Mouse (Mus musculus) intestine, embryonic 14.5 days (tissue): ENCODE measurements around the gene Tubb3. TPM values are rescaled to one million over a fixed set of nuclear protein-coding genes. Genes with fewer than 3 reads are reported as not detected.

Source experiments
- ATAC-seq: fragments of 200-750 bp; cut with Nextera tagmentation; replicated peaks from 2 replicates; pipeline ENCODE4 v1.8.0; 2017; ENCODE audit warnings: low read depth, moderate number of reproducible peaks, moderate TSS enrichment, moderate library complexity; ENCODE audit not compliant: low FRiP score, low TSS enrichment
- DNase-seq: peaks from one replicate; pipeline ENCODE4 v3.0.0-alpha.2; 2018; ENCODE audit warnings: low spot score
- H3K27ac ChIP-seq: fragments of 300-500 bp; sonication (generic); 2 replicates; pipeline ENCODE4 v1.5.1; 2014; ENCODE audit warnings: low read depth, mild to moderate bottlenecking, control low read depth
- H3K27me3 ChIP-seq: fragments of 300-500 bp; sonication (generic); replicated peaks from 2 replicates; pipeline ENCODE4 v1.6.1; 2014; ENCODE audit warnings: low read length, control low read depth; ENCODE audit not compliant: control insufficient read depth, insufficient read depth
- H3K36me3 ChIP-seq: fragments of 300-500 bp; sonication (generic); 2 replicates; pipeline ENCODE4 v1.6.1; 2014; ENCODE audit warnings: low read length, control low read depth; ENCODE audit not compliant: control insufficient read depth, insufficient read depth
- H3K4me1 ChIP-seq: fragments of 300-500 bp; sonication (generic); replicated peaks from 2 replicates; pipeline ENCODE4 v1.6.1; 2014; ENCODE audit warnings: low read length, control low read depth, mixed read lengths; ENCODE audit not compliant: control insufficient read depth, insufficient read depth
- H3K4me2 ChIP-seq: fragments of 300-500 bp; sonication (generic); 2 replicates; pipeline ENCODE4 v1.6.1; 2014; ENCODE audit warnings: low read length
- H3K4me3 ChIP-seq: fragments of 300-500 bp; sonication (generic); 2 replicates; pipeline ENCODE4 v1.5.1; 2014; ENCODE audit warnings: low read depth, low read length, control low read depth, mixed read lengths
- H3K9ac ChIP-seq: fragments of 300-500 bp; sonication (generic); 2 replicates; pipeline ENCODE4 v1.6.1; 2014; ENCODE audit warnings: mild to moderate bottlenecking, low read length
- H3K9me3 ChIP-seq: fragments of 300-500 bp; sonication (generic); 2 replicates; pipeline ENCODE4 v1.6.1; 2016; ENCODE audit warnings: low read length, control low read depth; ENCODE audit not compliant: control insufficient read depth
- WGBS: fragments of 180-500 bp; shearing (Covaris S2); extraction: QIAGEN DNeasy Blood & Tissue Kit; methylation state at CpG from one replicate; pipeline ENCODE4 v1.1.7; 2014; 5-methylcytosine and 5-hydroxymethylcytosine counted together
- polyA plus RNA-seq: library from polyadenylated mRNA; unstranded; fragments of >200 nt; fragmentation: Nextera tagmentation; extraction: Ambion mirVana; gene quantifications from 2 replicates; pipeline ENCODE4 v1.2.1, GENCODE M21; 2014

The Tubb3 gene
- polyA plus RNA-seq, 1 experiment from 2014 or later: 98.5 TPM

DNA sequence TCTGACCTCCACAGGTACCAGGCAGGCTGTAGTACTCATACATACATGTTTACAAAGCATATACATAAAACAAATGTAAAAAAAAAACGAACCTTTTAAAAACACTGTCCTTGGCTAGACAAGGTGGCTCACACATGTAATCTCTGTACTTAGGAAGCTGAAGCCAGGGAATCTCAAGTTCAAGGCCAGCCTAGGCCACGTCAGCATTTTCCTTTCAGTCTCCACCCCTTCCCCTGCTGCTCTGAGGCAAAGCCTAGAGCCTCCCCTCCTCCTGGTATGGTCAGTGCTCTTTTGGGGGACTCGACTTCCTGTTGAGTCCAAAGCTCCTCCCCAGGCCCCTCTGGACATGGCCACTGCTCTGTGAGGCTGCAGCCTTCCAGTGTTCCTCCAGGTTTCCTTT, 24.2 kb upstream of the Tubb3 start:
- Histone ChIP-seq H3K4me1 (no peaks in the 10 kb centered on the region), H3K27ac (no peak overlapping the region), H3K4me3 (no peak overlapping the region), H3K9ac (no peak overlapping the region), H3K9me3 (no peaks in the 10 kb centered on the region), H3K36me3 (peaks cover 98% of the 10 kb centered on the region), H3K27me3 (no peaks in the 10 kb centered on the region), H3K4me2 (no peak overlapping the region)
- DNase-seq: no peak
- no peak for ATAC-seq
- 82% methylated on average over 3 of the region's 3 CpGs for WGBS

- H3K27ac ChIP-seq: no peak overlapping the region
- H3K9me3 ChIP-seq: no peaks in the 10 kb centered on the region
- DNase-seq: no peak
- H3K27me3 ChIP-seq: no peaks in the 10 kb centered on the region
- no peak overlapping the region for H3K9ac ChIP-seq
- no peak overlapping the region for H3K4me3 ChIP-seq
- H3K4me1 ChIP-seq: no peaks in the 10 kb centered on the region
- ATAC-seq: no peak
- H3K36me3 ChIP-seq: peaks cover 98% of the 10 kb centered on the region
- 92% methylated on average over 8 of the region's 8 CpGs for WGBS
- H3K4me2 ChIP-seq: no peak overlapping the region
Measured at GRCm38 (mm10) chr8:123387801-123388200, 23.4 kb upstream of the Tubb3 start.

DNA sequence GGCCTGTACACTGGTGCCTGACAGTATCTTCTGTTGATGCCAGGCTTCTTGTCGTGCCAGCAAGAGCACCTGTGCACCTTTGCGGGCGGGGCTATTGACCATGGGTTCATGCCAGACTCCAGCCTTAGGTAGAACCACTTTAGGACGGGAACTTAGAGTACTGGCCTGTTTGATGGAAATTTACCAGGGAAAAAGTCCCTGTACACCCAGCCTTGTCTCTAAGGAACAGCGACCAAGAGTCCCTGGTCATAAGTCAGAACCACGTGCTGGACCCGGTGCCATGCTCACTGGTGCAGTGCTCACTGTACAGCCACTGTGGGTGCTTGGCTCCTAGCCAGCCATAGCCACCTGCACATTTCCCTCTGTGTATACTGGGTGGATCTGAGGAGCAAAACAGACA, 22.2 kb upstream of the Tubb3 start:
- H3K4me2 ChIP-seq: no peak overlapping the region
- ATAC-seq (no peak), DNase-seq (no peak)
- no peaks in the 10 kb centered on the region for H3K27me3 ChIP-seq
- H3K27ac ChIP-seq: no peak overlapping the region
- H3K9ac ChIP-seq: no peak overlapping the region
- no peaks in the 10 kb centered on the region for H3K9me3 ChIP-seq
- 96% methylated on average over 7 of the region's 7 CpGs for WGBS
- H3K36me3 ChIP-seq: peaks cover 98% of the 10 kb centered on the region
- no peak overlapping the region for H3K4me3 ChIP-seq
- no peaks in the 10 kb centered on the region for H3K4me1 ChIP-seq

- Histone ChIP-seq H3K4me2 (no peak overlapping the region), H3K4me1 (no peaks in the 10 kb centered on the region), H3K4me3 (no peak overlapping the region), H3K9ac (no peak overlapping the region), H3K27ac (no peak overlapping the region), H3K27me3 (no peaks in the 10 kb centered on the region), H3K9me3 (no peaks in the 10 kb centered on the region), H3K36me3 (peaks cover 100% of the 10 kb centered on the region)
- WGBS: 92% methylated on average over 13 of the region's 13 CpGs
- DNase-seq: no peak
- ATAC-seq: no peak
Measured at GRCm38 (mm10) chr8:123398308-123398707, 12.9 kb upstream of the Tubb3 start.

- Histone ChIP-seq H3K4me3 (no peak overlapping the region), H3K27me3 (no peaks in the 10 kb centered on the region), H3K4me2 (no peak overlapping the region), H3K9me3 (no peaks in the 10 kb centered on the region), H3K36me3 (peaks cover 67% of the 10 kb centered on the region), H3K9ac (no peak overlapping the region), H3K27ac (no peak overlapping the region), H3K4me1 (no peaks in the 10 kb centered on the region)
- 86% methylated on average over 9 of the region's 9 CpGs for WGBS
- no peak for DNase-seq
- ATAC-seq: no peak
Measured at GRCm38 (mm10) chr8:123401936-123402335, 9.3 kb upstream of the Tubb3 start.

- Histone ChIP-seq H3K4me3 (no peak overlapping the region), H3K36me3 (peaks cover 58% of the 10 kb centered on the region), H3K9me3 (no peaks in the 10 kb centered on the region), H3K4me1 (no peaks in the 10 kb centered on the region), H3K4me2 (no peak overlapping the region), H3K27me3 (0 out of 2 replicates have a peak, but pooled peaks cover under 1% of the 10 kb centered on the region), H3K27ac (no peak overlapping the region), H3K9ac (no peak overlapping the region)
- no peak for DNase-seq
- ATAC-seq: no peak
- 90% methylated on average over 9 of the region's 9 CpGs for WGBS
Measured at GRCm38 (mm10) chr8:123402730-123403326, 8.4 kb upstream of the Tubb3 start.

DNA sequence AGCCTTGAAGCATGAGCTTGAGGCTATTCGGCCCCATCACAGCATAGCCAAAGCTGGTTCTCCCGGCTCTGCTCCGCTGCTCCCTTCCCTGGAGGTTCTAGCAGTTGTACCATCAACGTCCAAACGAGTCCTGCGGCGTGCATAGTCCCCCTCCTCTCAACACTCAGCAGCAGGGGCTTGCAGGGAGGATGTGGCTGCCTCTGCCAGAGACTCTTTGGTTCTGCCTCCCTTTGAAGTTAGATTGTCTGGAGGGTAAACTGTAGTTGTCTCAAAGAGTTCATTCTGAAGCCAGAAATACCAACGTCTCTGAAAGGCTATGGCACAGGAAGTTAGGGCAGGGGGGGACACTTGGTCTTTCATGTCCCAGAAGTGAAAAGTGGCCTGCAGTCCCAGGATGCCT, 6.7 kb upstream of the Tubb3 start:
- Histone ChIP-seq H3K9me3 (no peaks in the 10 kb centered on the region), H3K4me1 (no peaks in the 10 kb centered on the region), H3K4me2 (no peak overlapping the region), H3K4me3 (no peak overlapping the region), H3K27me3 (peaks cover 13% of the 10 kb centered on the region), H3K36me3 (peaks cover 41% of the 10 kb centered on the region), H3K9ac (no peak overlapping the region), H3K27ac (no peak overlapping the region)
- no peak for ATAC-seq
- no peak for DNase-seq
- 52% methylated on average over 8 of the region's 8 CpGs for WGBS

- DNase-seq (peak; percentile 75), ATAC-seq (no peak)
- Histone ChIP-seq H3K9ac (no peak within 1 kb of the TSS), H3K4me1 (no peaks in the 10 kb centered on the region), H3K36me3 (peaks cover 19% of the 10 kb centered on the region), H3K27ac (no peak within 1 kb of the TSS), H3K9me3 (no peaks in the 10 kb centered on the region), H3K4me2 (no peak within 1 kb of the TSS), H3K27me3 (peaks cover 36% of the 10 kb centered on the region), H3K4me3 (no peak within 1 kb of the TSS)
- WGBS: 10% methylated on average over 4 of the region's 4 CpGs
Measured at GRCm38 (mm10) chr8:123406786-123407185, 4.4 kb upstream of the Tubb3 start, which contains the start of gene Mc1r. TSS of gene Mc1r (plus strand) at chr8:123407107.

GRCm38 (mm10) chr8:123407612-123408011, 3.6 kb upstream of the Tubb3 start:
- ATAC-seq: no peak
- peaks cover 44% of the 10 kb centered on the region for H3K27me3 ChIP-seq
- no peak overlapping the region for H3K9ac ChIP-seq
- H3K9me3 ChIP-seq: no peaks in the 10 kb centered on the region
- no peaks in the 10 kb centered on the region for H3K4me1 ChIP-seq
- no peak for DNase-seq
- no peak overlapping the region for H3K4me3 ChIP-seq
- H3K36me3 ChIP-seq: peaks cover 11% of the 10 kb centered on the region
- no peak overlapping the region for H3K4me2 ChIP-seq
- H3K27ac ChIP-seq: no peak overlapping the region
- 93% methylated on average over 13 of the region's 13 CpGs for WGBS
